Mouse (Mus musculus) embryonic fibroblast, embryonic 13.5 days (primary cell): ENCODE results near the gene Nvl. TPM values are rescaled to one million over a fixed set of nuclear protein-coding genes. Genes with fewer than 3 reads are reported as not detected.
A peak's percentile ranks its signal among the peaks of the same experiment; 100 is the strongest.

Source experiments
- H3K27ac ChIP-seq: 2 replicates; pipeline ENCODE4 v1.5.1; 2012; ENCODE audit warnings: low read length, control low read depth, inconsistent platforms; ENCODE audit not compliant: insufficient read depth
- H3K4me1 ChIP-seq: 2 replicates; pipeline ENCODE4 v1.6.1; 2011; ENCODE audit warnings: low read length; ENCODE audit not compliant: control insufficient read depth, insufficient read depth
- H3K4me3 ChIP-seq: 2 replicates; pipeline ENCODE4 v1.5.1; 2011; ENCODE audit warnings: mild to moderate bottlenecking, control low read depth, low read length; ENCODE audit not compliant: insufficient read depth
- CTCF ChIP-seq: IDR thresholded peaks from 2 replicates; pipeline ENCODE4 v1.5.1; 2011; ENCODE audit warnings: mild to moderate bottlenecking, control low read depth, low read length, moderate library complexity, borderline replicate concordance; ENCODE audit not compliant: insufficient read depth
- POLR2A ChIP-seq: IDR thresholded peaks from 2 replicates; pipeline ENCODE4 v1.6.1; 2011; ENCODE audit warnings: low read depth, mild to moderate bottlenecking, control low read depth, low read length, moderate library complexity
- polyA plus RNA-seq: library from polyadenylated mRNA; stranded (reverse); fragments of >200 nt; gene quantifications from 2 replicates; pipeline ENCODE4 v1.2.4, GENCODE M21; 2011; ENCODE audit warnings: low read depth; ENCODE audit not compliant: missing spikeins, insufficient read length

Nvl gene
- polyA plus RNA-seq, result 51.0 and 55.5 TPM in 2 replicates

- Histone ChIP-seq H3K4me3 (peak within 1 kb of the TSS; percentile 91), H3K4me1 (no peaks in the 10 kb centered on the region; the same call in 1 of the 2 replicates), H3K27ac (peak within 1 kb of the TSS; percentile 66)
- TF ChIP-seq CTCF, result no peak
- peak; percentile 52 for TF ChIP-seq POLR2A
These were observed at the start of gene Nvl, which contains the start of gene Cnih4 for GRCm38 (mm10) chr1:181143950-181144836. TSS of gene Nvl (minus strand) at chr1:181144204. TSS of gene Cnih4 (plus strand) at chr1:181144693.

GRCm38 (mm10) chr1:181188925-181189324 lies 44.9 kb upstream of the Nvl start:
- no peaks in the 10 kb centered on the region for H3K4me1 ChIP-seq
- no peak overlapping the region for H3K4me3 ChIP-seq
- no peak overlapping the region for H3K27ac ChIP-seq
- no peak for TF ChIP-seq CTCF
- no peak for TF ChIP-seq POLR2A

- H3K4me1 ChIP-seq, result no peaks in the 10 kb centered on the region
- TF ChIP-seq CTCF, result no peak
- TF ChIP-seq POLR2A, result no peak
- no peak overlapping the region for H3K4me3 ChIP-seq
- H3K27ac ChIP-seq, result no peak overlapping the region
These were observed 26.2 kb upstream of the Nvl start for GRCm38 (mm10) chr1:181170210-181170609.

- Histone ChIP-seq H3K27ac (no peak overlapping the region), H3K4me3 (no peak overlapping the region), H3K4me1 (no peaks in the 10 kb centered on the region)
- TF ChIP-seq POLR2A, result no peak
- TF ChIP-seq CTCF, result no peak
These were observed 24.4 kb upstream of the Nvl start for GRCm38 (mm10) chr1:181168377-181168776.

- TF ChIP-seq CTCF (no peak), POLR2A (no peak)
- H3K4me1 ChIP-seq, result no peaks in the 10 kb centered on the region
These were observed 23.8 kb upstream of the Nvl start for GRCm38 (mm10) chr1:181167816-181168215.

GRCm38 (mm10) chr1:181151541-181151940 lies 7.5 kb upstream of the Nvl start:
- TF ChIP-seq POLR2A (0 out of 2 replicates have a peak, but pooled peaks have one; percentile 10), CTCF (no peak)
- H3K4me1 ChIP-seq, result peaks cover 4% of the 10 kb centered on the region; the same call in 1 of the 2 replicates
- peak overlapping the region; percentile 81 for H3K4me3 ChIP-seq
- H3K27ac ChIP-seq, result no peak overlapping the region

More at GRCm38 (mm10) chr1:181167816-181168215, 23.8 kb upstream of the Nvl start:
- Histone ChIP-seq H3K27ac (no peak overlapping the region), H3K4me3 (no peak overlapping the region)

GRCm38 (mm10) chr1:181150827-181151534 lies 7.0 kb upstream of the Nvl start:
- Histone ChIP-seq H3K4me3 (peak overlapping the region; percentile 81), H3K4me1 (peaks cover 4% of the 10 kb centered on the region; the same call in 1 of the 2 replicates), H3K27ac (peak overlapping the region; percentile 42; the same call in 1 of the 2 replicates)
- TF ChIP-seq CTCF (no peak), POLR2A (peak; percentile 92)

GRCm38 (mm10) chr1:181150431-181150826 lies 6.4 kb upstream of the Nvl start:
- Histone ChIP-seq H3K4me1 (peaks cover 4% of the 10 kb centered on the region; the same call in 1 of the 2 replicates), H3K4me3 (no peak overlapping the region), H3K27ac (no peak overlapping the region)
- no peak for TF ChIP-seq POLR2A
- TF ChIP-seq CTCF, result no peak

GRCm38 (mm10) chr1:181149373-181150017 lies 5.5 kb upstream of the Nvl start:
- H3K4me1 ChIP-seq, result peaks cover 4% of the 10 kb centered on the region; the same call in 1 of the 2 replicates
- TF ChIP-seq POLR2A (no peak), CTCF (no peak)

GRCm38 (mm10) chr1:181148540-181148939 lies 4.5 kb upstream of the Nvl start:
- Histone ChIP-seq H3K4me1 (peaks cover 4% of the 10 kb centered on the region; the same call in 1 of the 2 replicates), H3K27ac (no peak overlapping the region), H3K4me3 (no peak overlapping the region)
- TF ChIP-seq POLR2A (no peak), CTCF (no peak)

More at GRCm38 (mm10) chr1:181149373-181150017, 5.5 kb upstream of the Nvl start:
- H3K27ac ChIP-seq, result no peak overlapping the region
- H3K4me3 ChIP-seq, result no peak overlapping the region
